Mouse (Mus musculus) 3T3-L1 (cell line): Measurements from ENCODE around the gene Tgif1.
A peak's percentile ranks its signal among the peaks of the same experiment; 100 is the strongest.
"Not testable (repeated sequence)": the region's sequence is repeated elsewhere in the genome, so short reads cannot be mapped to it uniquely, and the experiment has no call there.

Experiments
- DNase-seq: peaks from one replicate; pipeline ENCODE4 v3.0.0-alpha.2; 2015; ENCODE audit warnings: low read depth, low spot score

The Tgif1 gene

GRCm38 (mm10) chr17:70843252-70843651 lies 10.1 kb downstream of the Tgif1 start:
- no peak for DNase-seq

- peak; percentile 61 for DNase-seq
Observed at GRCm38 (mm10) chr17:70838533-70838932, 14.8 kb downstream of the Tgif1 start.

GRCm38 (mm10) chr17:70838031-70838430 lies 15.3 kb downstream of the Tgif1 start:
- DNase-seq, result peak; percentile 32

- DNase-seq, result not testable (repeated sequence)
Observed at GRCm38 (mm10) chr17:70837474-70837873, 15.9 kb downstream of the Tgif1 start.

GRCm38 (mm10) chr17:70836820-70837219 lies 16.5 kb downstream of the Tgif1 start:
- peak; percentile 99 for DNase-seq

- DNase-seq, result no peak
Observed at GRCm38 (mm10) chr17:70835071-70835790, 18.1 kb downstream of the Tgif1 start.

GRCm38 (mm10) chr17:70834430-70834965 lies 18.8 kb downstream of the Tgif1 start:
- no peak for DNase-seq

GRCm38 (mm10) chr17:70832544-70832943 lies 20.8 kb downstream of the Tgif1 start:
- no peak for DNase-seq

- DNase-seq, result no peak
Observed at GRCm38 (mm10) chr17:70831591-70831990, 21.8 kb downstream of the Tgif1 start.

- no peak for DNase-seq
Observed at GRCm38 (mm10) chr17:70829943-70830715, 23.2 kb downstream of the Tgif1 start.

GRCm38 (mm10) chr17:70829217-70829616 lies 24.1 kb downstream of the Tgif1 start:
- no peak for DNase-seq

GRCm38 (mm10) chr17:70828569-70828968 lies 24.8 kb downstream of the Tgif1 start:
- DNase-seq, result no peak

GRCm38 (mm10) chr17:70828180-70828528 lies 25.2 kb downstream of the Tgif1 start:
- DNase-seq, result no peak

- not testable (repeated sequence) for DNase-seq
Observed at GRCm38 (mm10) chr17:70827463-70828179, 25.7 kb downstream of the Tgif1 start.

GRCm38 (mm10) chr17:70826227-70826626 lies 27.1 kb downstream of the Tgif1 start:
- DNase-seq, result no peak

- DNase-seq, result no peak
Observed at GRCm38 (mm10) chr17:70823083-70823482, 30.3 kb downstream of the Tgif1 start.

- no peak for DNase-seq
Observed at GRCm38 (mm10) chr17:70817862-70818451, 35.4 kb downstream of the Tgif1 start.

- DNase-seq, result no peak
Observed at GRCm38 (mm10) chr17:70815001-70815400, 38.3 kb downstream of the Tgif1 start.

GRCm38 (mm10) chr17:70810795-70811194 lies 42.6 kb downstream of the Tgif1 start:
- no peak for DNase-seq

- DNase-seq, result no peak
Observed at GRCm38 (mm10) chr17:70809776-70810175, 43.6 kb downstream of the Tgif1 start.

GRCm38 (mm10) chr17:70808837-70809236 lies 44.5 kb downstream of the Tgif1 start:
- no peak for DNase-seq

GRCm38 (mm10) chr17:70807885-70808284 lies 45.5 kb downstream of the Tgif1 start:
- DNase-seq, result no peak
